Mouse (Mus musculus) right cerebral cortex, adult 2 months (tissue): ENCODE measurements around the gene Dusp28.

ENCODE experiments used
- DNase-seq, 2 experiments: peaks; one replicate each; pipeline ENCODE4 v3.0.0; 2021 to 2022; ENCODE audit warnings: low spot score in 2 of 2

Gene Dusp28

DNA sequence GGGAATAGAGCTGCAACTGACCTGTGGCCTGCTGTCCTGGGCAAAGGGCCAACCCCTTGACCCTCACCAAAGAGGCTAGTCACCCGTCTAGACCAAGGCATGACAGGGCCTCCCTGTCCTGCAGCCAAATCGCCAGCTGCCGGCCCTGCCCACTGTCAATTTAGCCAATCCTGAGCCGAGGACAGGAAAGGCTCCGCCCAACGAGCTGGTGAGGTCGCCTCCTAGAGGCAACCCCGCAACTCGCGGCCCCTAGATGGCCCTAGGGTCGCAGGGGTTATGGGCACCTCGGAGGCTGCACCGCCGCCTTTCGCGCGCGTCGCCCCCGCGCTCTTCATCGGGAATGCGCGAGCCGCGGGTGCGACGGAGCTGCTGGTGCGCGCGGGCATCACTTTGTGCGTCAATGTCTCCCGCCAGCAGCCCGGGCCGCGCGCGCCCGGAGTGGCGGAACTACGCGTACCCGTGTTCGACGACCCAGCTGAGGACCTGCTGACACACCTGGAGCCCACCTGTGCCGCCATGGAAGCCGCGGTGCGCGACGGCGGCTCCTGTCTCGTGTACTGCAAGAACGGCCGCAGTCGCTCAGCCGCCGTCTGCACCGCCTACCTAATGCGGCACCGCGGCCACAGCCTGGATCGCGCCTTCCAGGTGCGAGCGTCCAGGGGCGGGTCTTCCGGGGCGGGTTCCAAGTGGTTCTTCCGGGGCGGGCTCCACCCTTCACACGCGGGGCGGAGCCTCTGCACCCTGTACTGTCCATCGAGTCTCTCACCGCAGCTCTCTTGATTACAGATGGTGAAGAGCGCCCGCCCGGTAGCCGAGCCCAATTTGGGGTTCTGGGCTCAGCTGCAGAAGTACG is at the start of gene Dusp28:
Gene Dusp28 (plus strand): TSS at position 203 of the 853 bp plus-strand sequence.
- peak; percentile 79 to 82 for DNase-seq

DNA sequence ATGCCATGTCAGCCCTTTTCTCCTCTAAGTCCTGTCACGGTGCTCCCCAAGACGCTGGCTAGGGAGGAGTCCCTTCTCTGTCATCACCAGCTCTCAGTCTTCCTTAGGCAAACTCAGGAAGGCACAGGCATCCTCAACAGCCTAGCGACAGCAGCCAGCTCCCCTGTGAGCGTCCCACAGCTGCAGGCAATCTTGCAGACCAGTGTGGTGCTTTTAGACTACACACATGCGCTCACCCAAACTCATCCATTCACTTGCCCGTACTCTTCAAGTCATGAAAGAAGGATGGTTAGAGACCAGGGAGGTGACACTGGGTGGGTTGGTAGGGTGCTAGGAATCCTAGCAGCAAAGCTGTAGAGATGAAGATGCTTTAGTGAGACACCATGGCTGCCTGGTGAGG is 45.3 kb upstream of the Dusp28 start:
- DNase-seq, result no peak

DNA sequence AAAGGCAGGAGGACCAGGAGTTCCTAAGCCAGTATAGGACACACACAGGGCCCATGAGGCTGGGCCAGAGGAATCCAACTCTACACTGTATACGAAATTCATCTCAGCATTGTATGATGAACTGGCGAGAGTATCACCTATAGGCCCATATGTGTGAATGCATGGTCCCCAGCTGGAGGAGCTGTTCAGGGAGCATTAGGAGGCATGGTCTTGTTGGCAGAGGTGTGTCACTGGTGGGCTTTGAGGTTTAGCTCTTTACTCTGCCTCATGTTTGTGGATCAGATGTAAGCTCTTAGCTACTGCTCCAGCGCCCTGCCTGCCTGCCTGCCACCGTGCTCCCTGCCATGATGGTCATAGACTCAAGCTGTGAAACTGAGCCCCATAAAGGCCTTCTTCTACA is 43.5 kb upstream of the Dusp28 start:
- no peak for DNase-seq

DNA sequence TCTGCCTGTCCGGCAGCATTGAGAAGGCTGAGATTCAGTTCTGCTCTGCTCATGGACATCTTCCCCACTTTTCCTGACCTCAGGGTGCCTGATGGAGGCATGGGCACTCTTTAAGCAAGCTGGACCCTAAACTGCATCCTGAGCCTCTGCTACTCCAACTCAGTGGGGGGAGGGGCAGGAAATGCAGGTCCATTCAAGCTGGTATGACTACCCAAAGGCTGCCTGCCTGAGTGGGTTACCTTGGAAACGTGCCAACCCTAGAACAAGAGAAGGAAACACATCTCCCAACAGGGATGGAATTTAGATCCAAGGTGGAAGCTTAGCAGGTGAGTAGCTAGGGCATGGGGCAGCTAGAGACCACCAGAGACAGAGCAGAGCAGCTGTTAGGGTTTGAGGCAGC is 40.6 kb upstream of the Dusp28 start:
- no peak for DNase-seq

DNA sequence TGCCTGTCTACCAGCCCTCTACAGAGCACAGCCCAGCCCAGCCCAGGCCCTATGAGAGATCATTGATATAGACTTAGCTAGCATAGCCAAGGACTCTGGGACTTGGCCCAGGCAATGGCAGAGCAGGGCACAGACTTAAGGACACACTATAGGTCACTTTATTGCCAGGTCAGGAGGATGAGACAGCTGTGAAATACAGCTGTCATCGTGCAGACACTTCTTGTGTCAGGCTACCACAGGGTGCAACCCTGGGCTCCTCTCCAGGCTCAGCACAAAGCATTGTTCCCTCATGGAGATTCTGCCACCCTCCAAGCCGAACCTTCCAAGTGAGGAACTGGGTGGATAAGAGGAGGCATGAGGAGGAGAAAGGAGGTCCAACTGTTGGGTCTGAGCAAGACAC is 36.8 kb upstream of the Dusp28 start:
- no peak for DNase-seq

DNA sequence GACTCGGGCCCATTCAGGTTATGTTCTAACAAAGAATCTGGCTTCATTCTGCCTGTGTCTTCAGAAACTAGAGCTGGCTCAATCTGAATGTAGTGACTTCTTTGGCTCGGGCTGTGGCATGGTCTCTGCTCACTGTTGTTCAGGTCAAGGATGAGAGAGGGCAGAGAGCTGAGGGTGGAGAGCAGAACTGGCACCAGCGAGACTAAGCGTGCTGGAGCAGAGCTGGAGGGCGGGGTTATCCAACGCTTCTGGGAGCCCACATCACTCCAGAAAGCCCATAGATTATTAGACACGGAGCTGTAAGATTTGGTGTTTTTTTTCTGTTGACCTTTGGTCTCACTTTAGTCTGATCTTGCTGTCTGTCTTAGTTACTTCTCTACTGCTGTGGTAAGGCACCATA is 34.1 kb upstream of the Dusp28 start:
- no peak for DNase-seq

DNA sequence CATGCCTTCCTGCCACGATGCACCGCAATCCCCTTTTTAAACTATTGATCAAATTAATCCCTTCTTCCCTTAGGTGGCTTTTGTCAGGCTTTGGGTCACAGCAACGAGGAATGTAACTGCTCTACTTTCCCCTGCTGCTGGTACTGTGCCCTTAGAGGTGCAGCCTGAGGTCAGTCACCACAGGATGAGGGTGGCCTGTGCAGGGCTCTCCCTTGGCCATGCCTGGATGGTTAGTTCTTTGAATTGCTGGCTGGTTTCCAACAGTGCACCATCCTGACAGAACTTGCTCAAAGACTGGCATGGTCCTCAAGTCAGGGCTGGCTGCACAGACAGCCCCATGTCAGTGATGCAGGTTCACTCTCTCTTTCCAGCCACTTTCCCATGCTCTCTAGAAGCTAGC is 32.8 kb upstream of the Dusp28 start:
- no peak for DNase-seq

DNA sequence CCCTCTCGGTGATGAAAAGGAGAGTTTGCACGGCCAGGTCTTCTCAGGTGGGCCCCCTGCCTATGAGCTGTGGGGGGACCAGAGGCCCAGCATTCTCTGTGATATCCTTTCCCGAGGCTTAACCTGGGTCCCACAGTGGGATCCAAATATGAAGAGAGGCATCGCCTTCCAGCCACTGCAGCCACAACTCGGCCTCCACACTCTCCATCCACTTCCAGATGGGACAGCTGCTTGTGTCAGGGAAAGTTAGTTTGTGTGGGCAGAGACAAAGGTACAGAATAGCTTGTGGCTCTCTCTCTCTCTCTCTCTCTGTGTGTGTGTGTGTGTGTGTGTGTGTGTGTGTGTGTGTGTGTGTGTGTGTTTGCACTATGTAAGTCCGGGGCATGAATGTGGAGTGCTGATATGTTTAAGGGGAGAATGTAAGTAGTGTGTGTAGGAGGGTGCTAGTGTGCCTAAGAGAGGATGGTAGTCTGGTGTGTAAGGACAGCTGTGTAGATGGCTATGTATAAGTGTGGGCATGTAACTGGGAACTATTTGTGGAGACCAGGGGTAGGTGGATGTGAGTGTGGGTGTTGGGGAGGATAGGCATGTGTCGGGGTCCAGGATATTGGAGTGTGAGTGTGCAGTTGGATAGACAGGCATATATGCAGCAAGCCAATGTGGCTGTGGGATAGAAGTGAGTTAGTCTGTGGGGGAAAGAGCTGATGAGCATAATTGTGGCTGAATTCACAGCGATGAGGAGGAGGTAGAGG is 31.2 kb upstream of the Dusp28 start:
- peak; percentile 47 to 48 for DNase-seq

DNA sequence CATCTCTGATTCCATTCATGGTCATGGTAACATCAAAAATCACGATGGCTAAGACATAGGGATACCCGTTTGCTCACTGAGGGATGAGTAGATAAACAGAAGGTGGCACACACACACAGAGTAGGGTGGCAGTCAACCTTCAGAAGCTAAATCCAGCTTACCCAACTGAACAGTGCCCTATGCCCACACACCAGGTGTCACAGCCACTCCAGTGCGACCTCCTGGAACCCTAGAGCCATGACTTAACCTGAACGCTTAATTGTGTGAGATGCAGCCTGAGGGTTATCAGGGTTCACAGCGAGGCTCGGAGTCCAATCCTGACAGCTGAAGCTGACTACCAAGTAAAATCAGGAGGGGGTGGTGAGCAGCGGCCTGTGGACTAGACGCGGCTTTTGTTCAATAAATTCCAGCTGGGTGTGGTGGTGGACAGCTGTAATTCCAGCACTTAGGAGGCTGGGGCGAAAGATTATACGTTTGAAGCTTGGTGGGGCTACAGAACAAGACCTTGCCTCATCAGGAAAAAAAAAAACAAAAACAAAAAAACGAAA is 29.3 kb upstream of the Dusp28 start:
- no peak for DNase-seq

DNA sequence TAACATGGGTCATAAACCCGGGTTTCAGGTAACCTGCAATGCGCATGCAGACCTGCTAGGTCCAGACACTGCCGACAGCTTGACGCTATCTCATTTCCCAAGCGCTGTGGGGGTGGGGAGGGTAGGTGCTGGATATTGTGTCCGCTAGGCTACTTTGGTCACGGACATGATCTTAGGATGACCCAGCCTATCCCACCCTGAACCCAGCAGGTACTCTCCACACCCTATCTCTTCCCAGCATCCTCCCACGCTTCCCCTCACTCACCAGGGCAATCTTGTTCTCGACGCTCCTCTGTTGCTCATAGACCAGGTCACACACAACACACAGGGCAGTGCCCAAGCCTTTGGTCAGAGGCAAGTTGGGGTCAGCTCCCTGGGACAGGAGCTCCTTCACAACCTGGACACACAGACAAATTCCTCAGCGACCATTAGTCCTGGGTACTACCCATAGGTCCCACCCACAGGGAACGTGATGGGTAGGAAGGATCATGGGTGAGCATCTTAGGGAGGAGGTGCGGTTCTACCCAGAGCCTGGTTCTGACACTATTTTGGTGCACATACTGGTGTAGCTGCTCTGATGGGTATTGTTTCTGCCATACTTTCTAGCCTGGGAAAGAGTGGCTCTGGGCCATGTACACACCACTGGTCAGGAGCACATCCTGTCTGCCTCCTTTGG is 28.6 kb upstream of the Dusp28 start:
- DNase-seq, result no peak

DNA sequence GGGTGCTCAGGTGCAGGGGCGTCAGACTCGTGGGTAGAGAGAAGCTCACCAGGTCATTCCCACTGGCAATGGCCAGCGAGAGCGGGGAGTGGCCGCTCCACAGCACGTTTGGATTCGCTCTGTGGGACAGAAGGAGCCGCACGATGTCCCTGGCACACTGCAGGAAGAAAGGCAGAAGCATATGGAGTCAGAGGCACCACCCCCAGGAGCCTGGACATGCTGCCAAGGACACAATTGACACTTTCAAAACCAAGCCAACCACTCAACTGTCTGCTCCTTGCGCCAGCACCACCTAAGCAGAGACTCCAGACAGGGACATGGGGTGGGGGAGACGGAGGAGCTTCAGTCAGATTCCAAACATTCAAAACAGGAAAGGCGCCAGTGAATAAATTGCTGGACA is 27.5 kb upstream of the Dusp28 start:
- DNase-seq, result peak in 1 of 2 experiments; percentile 50

DNA sequence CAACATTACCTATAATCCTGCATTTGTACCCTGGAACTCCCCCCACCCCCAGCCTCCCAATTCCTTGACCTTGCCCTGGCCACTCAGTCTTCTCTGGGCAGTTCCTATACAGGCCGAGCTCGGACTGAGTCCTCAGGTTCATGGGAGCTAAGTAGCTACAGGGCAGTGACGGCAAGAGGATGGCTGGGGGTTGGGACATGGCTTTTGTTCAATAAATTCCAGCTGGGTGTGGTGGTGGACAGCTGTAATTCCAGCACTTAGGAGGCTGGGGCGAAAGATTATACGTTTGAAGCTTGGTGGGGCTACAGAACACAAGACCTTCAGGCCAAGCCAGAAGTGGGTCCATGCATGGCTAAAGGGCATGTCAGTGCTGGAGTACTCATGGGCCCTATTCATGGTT is 26.7 kb upstream of the Dusp28 start:
- no peak for DNase-seq

DNA sequence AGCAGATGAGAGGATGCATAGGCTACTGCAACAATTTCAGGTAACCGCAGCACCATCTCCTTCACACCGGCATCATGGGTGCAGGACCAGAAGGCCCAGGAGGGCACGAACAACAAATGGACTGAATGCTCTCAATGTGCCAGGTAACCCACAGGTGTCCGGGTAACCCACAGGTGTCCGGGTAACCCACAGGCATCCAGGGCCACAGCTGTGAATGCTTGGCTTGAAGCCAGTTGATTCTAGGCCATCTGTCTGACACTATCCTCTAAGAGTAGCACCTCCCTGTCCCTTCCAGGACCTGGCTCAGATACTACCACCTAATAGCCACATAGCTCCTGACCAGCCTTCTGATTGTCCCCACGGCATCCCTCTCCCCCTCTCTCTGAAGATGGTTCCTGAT is 24.8 kb upstream of the Dusp28 start:
- DNase-seq, result no peak

DNA sequence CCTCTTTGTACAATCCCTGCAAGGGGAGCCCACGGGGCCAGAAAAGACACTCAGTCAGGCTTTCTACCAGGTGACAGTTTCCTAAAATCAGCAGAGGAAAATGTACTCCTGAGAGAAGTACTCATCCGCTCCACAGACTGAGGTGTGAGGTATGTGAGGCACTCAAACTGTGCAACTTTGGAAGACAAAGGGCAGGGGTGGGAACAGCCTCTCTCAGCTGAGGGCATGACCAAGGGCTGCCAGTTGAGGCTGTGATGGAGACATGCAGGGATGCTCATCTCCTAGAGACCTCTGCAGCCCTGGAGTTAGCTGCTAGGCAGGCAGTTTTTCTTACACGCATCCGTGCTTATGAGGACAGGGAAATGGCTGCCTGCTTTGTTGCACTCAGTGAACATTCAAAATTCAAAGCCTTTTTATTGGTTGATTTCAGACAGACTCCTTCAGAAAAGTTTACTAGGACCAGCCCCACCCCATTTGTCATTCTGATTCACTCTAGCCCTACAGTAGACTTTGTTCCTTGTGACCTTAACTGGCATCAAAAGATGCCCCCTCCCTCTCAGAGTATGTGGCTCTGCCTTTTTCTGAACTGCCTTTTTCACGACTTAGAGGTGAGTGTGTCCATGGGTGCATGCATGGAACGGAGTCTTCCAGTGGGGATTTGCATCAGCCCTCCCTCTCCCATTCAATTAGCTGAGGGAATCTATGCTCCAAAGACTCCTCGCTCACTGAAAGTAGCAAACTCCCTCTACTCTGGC is 17.7 kb upstream of the Dusp28 start:
- DNase-seq, result no peak

DNA sequence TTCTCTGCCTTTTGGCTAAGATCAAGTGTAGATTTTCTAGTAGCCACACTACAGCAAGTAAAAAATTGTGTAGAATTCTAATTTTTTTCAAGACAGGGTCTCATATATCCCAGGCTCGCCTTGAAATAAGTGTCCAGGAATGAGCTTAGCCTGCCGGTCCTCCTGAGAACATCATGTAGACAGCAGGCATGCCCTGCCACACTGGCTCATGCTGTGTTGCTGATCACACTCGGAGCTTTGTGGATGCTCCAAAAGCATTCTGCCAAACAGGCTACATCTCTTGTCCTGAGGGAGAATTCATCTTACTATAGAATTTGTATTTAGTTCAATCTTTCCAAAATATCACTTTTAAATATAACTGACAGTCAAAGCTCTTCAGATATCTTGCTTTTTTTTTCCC is 14.0 kb upstream of the Dusp28 start:
- no peak for DNase-seq

DNA sequence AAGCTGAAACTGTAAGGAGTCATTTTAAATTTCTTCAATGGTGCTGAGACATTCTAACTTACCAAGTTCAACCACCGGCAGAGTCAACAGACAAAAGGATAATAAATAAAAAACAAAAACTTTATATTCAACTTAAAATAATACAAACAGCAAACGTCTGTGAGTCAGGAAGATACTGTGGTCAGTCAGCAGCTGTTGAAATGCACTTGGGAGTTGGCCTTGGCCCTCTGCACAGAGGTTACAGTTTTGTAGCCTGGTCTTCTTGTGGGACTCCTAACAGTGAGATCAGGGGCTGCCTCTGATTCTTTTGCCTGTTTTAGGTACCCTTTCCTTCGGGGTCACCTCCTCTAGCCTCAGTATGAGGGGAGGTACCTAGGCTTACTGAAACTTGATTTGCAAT is 12.9 kb upstream of the Dusp28 start:
- no peak for DNase-seq

DNA sequence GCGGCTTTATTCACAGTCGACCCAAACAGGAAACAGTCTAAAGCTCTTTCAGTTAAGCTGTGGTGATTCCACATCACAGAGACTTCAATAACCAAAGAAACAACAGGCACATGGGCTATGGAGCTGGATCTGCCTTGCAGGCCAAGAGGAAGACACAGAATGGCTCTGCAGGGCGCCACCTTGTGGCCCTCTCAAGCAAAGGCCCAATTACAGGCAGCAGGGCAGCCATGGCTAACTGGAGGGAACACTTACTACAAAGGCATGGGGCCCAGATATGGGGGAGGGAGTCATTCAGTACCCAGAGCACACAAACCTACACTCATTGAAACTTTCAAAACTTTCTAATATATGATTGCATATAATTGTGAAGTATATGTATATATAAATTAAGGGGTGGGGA is 11.7 kb upstream of the Dusp28 start:
- DNase-seq, result peak; percentile 86 to 88

DNA sequence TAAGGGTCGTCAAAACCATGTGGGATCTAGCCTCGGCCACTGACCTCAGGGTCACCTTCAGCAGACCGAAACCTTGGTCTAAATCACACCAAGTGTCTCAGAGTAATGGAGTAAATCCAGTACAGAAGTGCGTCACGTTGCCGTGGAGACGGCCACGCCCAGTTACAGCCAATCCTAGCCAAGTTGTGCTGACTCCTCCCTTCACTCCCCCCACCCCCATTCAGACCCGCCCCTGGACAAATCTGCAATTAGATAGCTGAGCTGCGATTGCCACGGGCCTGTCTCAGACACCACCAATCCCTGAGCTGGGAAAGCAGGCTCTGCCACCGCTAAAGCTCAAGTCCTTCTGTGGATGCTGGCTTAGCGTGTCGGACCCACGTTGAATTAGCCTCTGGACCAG is 4.0 kb upstream of the Dusp28 start, which contains the start of gene Ankmy1:
Gene Ankmy1 (minus strand): TSS at position 121 of the 400 bp plus-strand sequence.
- peak; percentile 66 to 83 for DNase-seq

DNA sequence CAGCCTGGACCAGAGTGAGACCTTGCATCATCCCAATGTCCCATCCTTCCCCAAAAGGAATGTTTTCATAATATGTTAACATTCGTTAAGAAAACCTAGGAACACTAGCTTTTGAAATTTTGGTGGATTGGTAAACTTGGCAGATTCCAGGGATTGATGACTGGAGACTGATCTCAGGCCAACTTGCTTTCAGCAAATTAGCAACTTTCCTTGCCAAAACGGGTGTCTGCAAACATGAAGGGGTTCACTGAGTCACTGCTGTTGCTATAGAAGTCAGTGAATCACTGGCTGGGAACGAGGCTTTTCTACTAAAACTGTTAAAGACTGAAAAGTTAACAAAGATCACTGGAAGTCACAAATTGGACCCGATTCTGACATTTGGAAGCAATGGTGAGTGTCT is 3.2 kb upstream of the Dusp28 start:
- DNase-seq, result peak in 1 of 2 experiments; percentile 40

DNA sequence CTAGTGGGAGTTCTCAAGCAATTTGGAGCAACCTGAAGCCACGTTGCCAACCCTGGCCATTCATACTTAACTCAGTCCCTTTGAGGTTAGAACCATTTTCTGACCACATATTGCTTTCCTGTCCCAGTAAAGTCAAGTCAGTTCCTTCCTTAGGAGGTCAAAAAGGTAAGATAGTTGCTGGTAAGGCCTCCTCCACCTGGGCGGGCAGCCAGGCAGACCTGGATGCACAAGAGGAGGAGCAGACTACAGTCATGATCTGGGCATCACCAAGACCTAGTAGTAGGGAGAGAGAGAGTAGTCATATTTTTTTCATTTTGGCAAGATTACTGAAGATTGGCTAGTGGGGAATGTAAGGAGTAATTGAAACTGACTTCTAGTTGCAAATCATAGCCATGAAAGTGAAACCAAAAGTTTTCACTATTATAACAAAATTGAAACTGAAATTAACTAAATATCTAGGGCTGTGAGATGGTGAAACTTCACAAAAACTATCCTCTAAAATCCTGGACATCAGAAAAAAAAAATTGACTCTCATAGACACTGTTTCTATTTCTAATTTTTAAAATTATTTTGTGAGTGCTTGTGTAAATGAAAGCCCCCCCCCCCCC is 974 bp upstream of the Dusp28 start:
- DNase-seq, result no peak
